Mouse (Mus musculus): ENCODE data around the gene Tspan1.

The Tspan1 gene

GRCm38 (mm10) chr4:116167404-116167803 lies at the start of gene Tspan1:
Gene Tspan1, minus strand, starts transcription at chr4:116167601.
- in situ Hi-C loops (cut with MboI; ENCODE audit: low pct_unique_long_range_greater_than_20kb in 1 of 2, low sequenced_read_pairs in 2 of 2, unreplicated experiment in 1 of 2), result no loop called here

DNA sequence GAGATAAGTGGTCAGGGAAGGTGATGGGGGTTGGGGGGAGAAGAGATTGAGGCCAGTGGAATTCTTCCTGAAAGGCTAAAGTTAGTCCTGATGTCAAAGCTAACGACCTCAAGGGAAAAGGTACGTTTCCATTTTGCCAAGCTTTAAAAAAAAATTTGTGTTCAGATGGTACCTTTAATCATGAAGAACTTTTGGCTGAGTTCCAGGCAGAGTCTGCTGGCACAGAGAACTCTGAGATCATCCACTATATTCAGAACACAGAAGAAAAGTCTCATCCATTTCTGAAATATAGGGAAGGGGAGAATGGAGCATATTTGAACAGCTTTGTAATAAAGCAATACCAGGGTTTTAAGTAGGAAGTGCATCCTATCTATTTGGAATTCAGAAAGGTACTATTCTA lies 49.6 kb upstream of the Tspan1 start:
- in situ Hi-C loops (cut with MboI; ENCODE audit: low pct_unique_long_range_greater_than_20kb in 1 of 2, low sequenced_read_pairs in 2 of 2, unreplicated experiment in 1 of 2), result no loop called here

DNA sequence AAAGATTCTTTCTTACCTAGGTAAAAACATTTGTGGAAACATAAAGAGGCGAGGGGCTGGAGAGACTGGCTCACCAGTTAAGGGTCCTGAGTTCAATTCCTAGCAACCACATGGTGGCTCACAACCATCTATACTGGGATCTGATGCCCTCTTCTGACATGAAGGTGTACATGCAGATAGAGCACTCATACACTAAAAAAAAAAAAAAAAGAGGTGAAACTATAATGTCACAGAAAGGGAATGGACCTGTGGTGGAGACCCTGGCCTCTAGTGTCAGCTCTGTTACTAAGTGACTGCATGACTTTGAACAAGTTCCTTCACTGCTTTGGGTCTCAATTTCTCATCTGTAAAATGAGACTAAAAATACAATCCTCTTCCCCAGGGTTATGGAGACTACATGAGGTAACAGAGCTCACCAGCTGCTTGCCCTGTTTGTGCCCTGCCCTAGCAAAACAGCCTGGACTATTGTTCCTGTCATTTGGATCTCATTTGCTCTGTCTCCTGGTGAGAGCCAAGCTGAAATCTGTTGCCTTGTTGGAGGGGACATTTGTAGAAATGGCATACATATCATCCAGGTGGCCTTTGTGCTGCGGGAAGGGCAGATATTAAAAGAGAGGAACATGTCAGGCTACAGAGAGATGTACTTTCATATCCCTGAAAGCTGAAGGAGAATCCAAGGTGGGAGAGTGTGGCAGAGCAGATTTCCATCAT lies 48.6 kb upstream of the Tspan1 start:
- in situ Hi-C loops (cut with MboI; ENCODE audit: low pct_unique_long_range_greater_than_20kb in 1 of 2, low sequenced_read_pairs in 2 of 2, unreplicated experiment in 1 of 2), result no loop called here

DNA sequence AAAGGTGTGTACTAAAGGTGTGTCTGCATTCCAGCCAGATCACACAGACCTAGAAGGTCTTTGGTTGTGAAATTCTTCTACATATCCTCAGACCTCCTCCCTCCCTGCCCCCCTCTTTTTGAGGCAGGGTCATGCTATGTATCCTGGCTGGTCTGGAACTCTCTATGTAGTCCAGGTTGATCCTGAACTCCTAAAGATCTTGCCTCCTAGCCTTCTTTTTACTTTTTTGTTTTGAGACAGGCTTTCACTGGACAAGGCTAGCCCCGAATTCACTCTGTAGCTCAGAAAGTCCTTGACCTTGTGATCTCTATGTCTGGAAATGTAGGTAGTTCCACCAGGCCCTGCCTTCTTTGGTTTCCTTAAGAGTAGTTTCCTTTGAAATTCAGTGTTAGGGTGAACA lies 41.5 kb upstream of the Tspan1 start:
- in situ Hi-C loops (cut with MboI; ENCODE audit: low pct_unique_long_range_greater_than_20kb in 1 of 2, low sequenced_read_pairs in 2 of 2, unreplicated experiment in 1 of 2), result no loop called here

- in situ Hi-C loops (cut with MboI; ENCODE audit: low pct_unique_long_range_greater_than_20kb in 1 of 2, low sequenced_read_pairs in 2 of 2, unreplicated experiment in 1 of 2), result no loop called here
Observed at GRCm38 (mm10) chr4:116206531-116206930, 39.1 kb upstream of the Tspan1 start.

- in situ Hi-C loops (cut with MboI; ENCODE audit: low pct_unique_long_range_greater_than_20kb in 1 of 2, low sequenced_read_pairs in 2 of 2, unreplicated experiment in 1 of 2), result no loop called here
Observed at GRCm38 (mm10) chr4:116204422-116204821, 37.0 kb upstream of the Tspan1 start.

GRCm38 (mm10) chr4:116198422-116198821 lies 31.0 kb upstream of the Tspan1 start:
- in situ Hi-C loops (cut with MboI; ENCODE audit: low pct_unique_long_range_greater_than_20kb in 1 of 2, low sequenced_read_pairs in 2 of 2, unreplicated experiment in 1 of 2), result no loop called here

DNA sequence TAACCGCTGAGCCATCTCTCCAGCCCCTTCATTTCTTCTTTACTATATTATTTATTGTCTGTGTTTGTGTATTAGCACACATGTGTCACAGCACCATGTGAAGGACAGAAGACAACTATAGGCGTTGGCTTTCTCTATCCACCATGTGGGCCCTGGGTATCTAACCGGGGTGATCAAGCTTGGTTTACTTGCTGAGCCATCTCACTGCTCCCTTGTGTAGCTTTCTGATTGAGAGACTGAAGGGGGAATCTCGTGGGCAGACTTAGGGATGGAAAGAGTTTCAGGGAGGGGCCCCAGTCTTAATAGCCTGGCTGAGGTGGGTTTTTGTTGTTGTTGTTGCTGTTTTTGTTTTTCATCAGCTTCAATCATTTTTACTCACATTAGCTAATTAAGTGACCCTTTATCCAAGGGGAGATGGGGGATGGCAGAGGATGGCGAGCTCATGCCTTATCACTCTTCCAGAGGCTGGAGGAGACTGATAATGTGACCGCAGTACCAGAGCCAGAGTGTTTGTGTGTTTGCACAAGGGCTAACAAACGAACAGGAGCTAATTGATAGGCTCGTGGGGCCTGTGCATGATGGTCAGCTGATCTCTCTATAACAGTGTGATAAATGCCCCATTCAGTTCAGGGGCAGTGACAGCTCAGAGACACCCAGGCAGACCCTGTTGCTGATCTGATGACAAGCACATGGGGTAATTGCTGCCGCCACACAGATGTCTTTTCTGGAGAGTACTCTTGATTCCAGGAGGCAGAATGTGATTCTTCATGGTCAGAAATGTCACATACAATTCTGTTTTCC lies 26.4 kb upstream of the Tspan1 start:
- in situ Hi-C loops (cut with MboI; ENCODE audit: low pct_unique_long_range_greater_than_20kb in 1 of 2, low sequenced_read_pairs in 2 of 2, unreplicated experiment in 1 of 2), result no loop called here

DNA sequence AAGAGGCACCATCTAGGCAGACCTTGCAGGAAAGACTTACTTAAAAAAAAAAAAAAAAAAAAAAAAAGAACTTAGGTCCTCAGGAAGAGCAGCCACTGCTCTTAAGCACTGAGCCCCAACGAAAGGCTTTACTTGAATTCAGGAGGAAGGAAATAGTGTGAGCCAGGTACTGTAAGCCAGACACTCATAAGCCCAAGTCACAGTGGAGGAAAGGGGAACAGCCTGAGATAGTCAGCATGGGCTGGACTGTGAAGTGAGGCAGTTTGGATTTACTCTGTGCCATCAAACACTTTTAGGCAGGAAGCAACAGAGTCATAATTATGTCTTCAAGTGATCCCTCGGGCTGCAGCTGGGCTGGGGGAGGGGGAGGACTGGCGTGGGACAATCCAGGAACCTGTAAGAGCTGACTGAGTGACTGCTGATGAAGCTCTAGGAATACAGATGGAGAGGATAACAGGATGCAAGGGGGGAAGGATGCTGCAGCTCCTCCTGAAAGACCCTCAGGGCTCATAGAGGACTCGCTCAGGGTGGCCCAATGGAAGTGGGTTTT lies 25.0 kb upstream of the Tspan1 start:
- in situ Hi-C loops (cut with MboI; ENCODE audit: low pct_unique_long_range_greater_than_20kb in 1 of 2, low sequenced_read_pairs in 2 of 2, unreplicated experiment in 1 of 2), result no loop called here

- in situ Hi-C loops (cut with MboI; ENCODE audit: low pct_unique_long_range_greater_than_20kb in 1 of 2, low sequenced_read_pairs in 2 of 2, unreplicated experiment in 1 of 2), result no loop called here
Observed at GRCm38 (mm10) chr4:116185083-116185482, 17.7 kb upstream of the Tspan1 start.

GRCm38 (mm10) chr4:116182745-116183144 lies 15.3 kb upstream of the Tspan1 start:
- in situ Hi-C loops (cut with MboI; ENCODE audit: low pct_unique_long_range_greater_than_20kb in 1 of 2, low sequenced_read_pairs in 2 of 2, unreplicated experiment in 1 of 2), result no loop called here

GRCm38 (mm10) chr4:116182079-116182478 lies 14.7 kb upstream of the Tspan1 start:
- in situ Hi-C loops (cut with MboI; ENCODE audit: low pct_unique_long_range_greater_than_20kb in 1 of 2, low sequenced_read_pairs in 2 of 2, unreplicated experiment in 1 of 2), result no loop called here

DNA sequence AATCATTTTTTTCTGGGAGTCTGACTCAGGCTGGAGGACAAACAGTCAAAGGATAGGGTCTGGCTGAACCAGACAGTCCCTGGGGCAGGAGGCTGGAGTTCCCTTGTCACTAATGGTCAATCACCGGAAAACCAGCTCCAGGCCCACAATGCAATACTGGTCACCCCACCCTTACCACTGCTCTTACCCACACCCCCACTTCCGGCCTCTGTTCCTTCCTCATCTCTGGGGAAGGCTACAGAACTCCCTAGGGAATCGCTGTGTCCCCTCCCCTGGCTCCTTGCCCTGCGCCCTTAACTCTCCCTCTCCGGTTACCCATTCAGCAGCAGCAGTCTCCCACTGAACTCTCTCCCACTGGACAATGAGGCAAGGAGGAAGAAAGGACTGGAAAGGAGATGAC lies 9.7 kb upstream of the Tspan1 start:
- in situ Hi-C loops (cut with MboI; ENCODE audit: low pct_unique_long_range_greater_than_20kb in 1 of 2, low sequenced_read_pairs in 2 of 2, unreplicated experiment in 1 of 2), result no loop called here

DNA sequence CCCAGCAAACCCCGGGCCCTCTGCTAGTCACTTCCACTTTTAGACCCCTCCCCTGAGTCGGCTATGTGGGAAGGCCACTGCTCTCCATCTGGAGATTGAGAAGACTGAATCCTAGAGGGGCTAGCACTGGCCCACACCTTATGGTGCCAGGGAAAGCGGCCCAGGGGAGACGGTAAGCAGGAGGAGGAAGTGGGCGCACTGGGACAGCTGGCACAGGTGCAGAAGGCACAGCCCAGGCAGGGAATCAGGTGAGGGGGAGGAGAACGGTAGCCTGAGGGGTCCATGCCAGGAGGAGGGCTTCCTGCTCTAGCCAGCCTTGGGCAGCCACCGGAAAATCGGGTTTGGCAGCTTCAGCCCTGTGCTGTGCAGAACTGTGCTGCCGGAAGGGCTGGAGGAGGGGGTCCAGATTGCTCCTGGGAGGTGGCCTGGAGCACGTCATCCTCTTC lies 9.2 kb upstream of the Tspan1 start:
- in situ Hi-C loops (cut with MboI; ENCODE audit: low pct_unique_long_range_greater_than_20kb in 1 of 2, low sequenced_read_pairs in 2 of 2, unreplicated experiment in 1 of 2), result no loop called here

DNA sequence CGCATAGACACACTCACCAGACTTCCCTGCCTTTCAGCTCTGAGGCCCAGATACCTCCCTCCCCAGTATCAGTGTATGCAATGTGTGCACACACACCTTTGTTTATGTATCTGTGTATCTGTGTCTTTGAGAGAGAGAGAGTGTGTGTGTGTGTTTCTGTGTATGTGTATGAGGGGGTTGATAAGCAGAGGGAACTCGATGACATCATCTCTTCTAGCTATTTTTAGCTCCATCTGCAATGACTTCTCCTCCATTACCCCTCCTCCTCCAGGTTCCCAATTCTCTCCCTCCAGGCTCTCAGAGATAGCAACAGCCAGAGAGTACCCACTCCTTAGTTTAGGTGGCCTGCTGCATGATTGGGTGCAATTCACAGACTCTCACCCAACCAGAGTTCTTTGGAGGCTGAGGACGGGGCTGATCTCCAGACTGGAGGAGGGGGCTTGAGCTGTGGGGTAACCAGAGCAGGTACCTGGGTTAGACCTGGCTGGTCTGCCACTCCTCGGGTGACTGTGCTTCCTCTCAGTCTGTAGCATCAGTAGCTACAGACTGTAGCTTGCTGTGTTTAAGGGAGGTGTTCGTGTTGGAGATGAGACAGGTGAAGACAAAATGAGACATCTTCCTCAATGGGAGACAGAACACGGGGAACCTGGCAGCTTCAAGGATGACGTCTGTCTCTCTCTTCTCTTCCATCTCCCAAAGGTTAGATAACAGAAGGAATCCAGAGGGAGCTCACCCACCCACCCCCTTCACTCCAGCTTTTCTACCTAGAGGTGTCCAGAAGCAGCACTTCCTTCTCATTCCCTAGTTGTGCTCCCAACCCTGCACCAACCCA lies 8.5 kb upstream of the Tspan1 start:
- in situ Hi-C loops (cut with MboI; ENCODE audit: low pct_unique_long_range_greater_than_20kb in 1 of 2, low sequenced_read_pairs in 2 of 2, unreplicated experiment in 1 of 2), result no loop called here

DNA sequence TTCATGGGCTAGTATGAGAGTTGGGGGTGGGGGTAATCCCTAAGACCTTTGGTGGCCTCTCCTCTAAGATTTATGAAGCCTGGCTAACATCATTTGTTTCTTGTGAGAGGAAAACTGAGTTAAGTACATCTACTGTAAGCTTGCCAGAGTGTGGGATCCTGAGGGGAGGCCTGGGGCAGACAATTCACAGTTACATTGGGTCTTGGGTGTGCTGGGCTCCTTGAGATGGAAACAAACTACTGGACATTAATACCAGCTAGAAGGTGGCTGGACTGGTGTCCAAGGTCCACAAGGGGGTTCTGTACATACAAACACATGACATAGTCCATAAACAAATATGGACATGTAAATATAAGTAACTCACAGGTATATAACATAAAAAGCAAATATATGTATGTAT lies 7.7 kb upstream of the Tspan1 start:
- in situ Hi-C loops (cut with MboI; ENCODE audit: low pct_unique_long_range_greater_than_20kb in 1 of 2, low sequenced_read_pairs in 2 of 2, unreplicated experiment in 1 of 2), result no loop called here

- in situ Hi-C loops (cut with MboI; ENCODE audit: low pct_unique_long_range_greater_than_20kb in 1 of 2, low sequenced_read_pairs in 2 of 2, unreplicated experiment in 1 of 2), result no loop called here
Observed at GRCm38 (mm10) chr4:116174466-116175116, 7.2 kb upstream of the Tspan1 start.

- in situ Hi-C loops (cut with MboI; ENCODE audit: low pct_unique_long_range_greater_than_20kb in 1 of 2, low sequenced_read_pairs in 2 of 2, unreplicated experiment in 1 of 2), result no loop called here
Observed at GRCm38 (mm10) chr4:116173752-116174151, 6.4 kb upstream of the Tspan1 start.

Measured in mouse embryonic stem cell (cell line).